Mouse (Mus musculus) embryonic fibroblast, embryonic 13.5 days (primary cell): ENCODE measurements at regions not wholly inside any gene's neighbourhood (a gene's known extent, or its start where the extent isn't known, plus 50 kb on each side); places are given as distances from the start of the nearest gene placed in this dataset.

Source experiments
- CTCF ChIP-seq: IDR thresholded peaks from 2 replicates; pipeline ENCODE4 v1.5.1; 2011; ENCODE audit warnings: mild to moderate bottlenecking, control low read depth, low read length, moderate library complexity, borderline replicate concordance; ENCODE audit not compliant: insufficient read depth
- POLR2A ChIP-seq: IDR thresholded peaks from 2 replicates; pipeline ENCODE4 v1.6.1; 2011; ENCODE audit warnings: low read depth, mild to moderate bottlenecking, control low read depth, low read length, moderate library complexity

GRCm38 (mm10) chr13:44222335-44222734 is 437.8 kb downstream of the Cd83 start:
- TF ChIP-seq POLR2A (no peak), CTCF (no peak)
